Mouse (Mus musculus) B cell, adult (primary cell): Measurements from ENCODE around the gene Gm20379. TPM values are rescaled to one million over a fixed set of nuclear protein-coding genes. Genes with fewer than 3 reads are reported as not detected.

Source experiments
- total RNA-seq: library from RNA; stranded (reverse); gene quantifications from 4 replicates; pipeline ENCODE4 v1.2.4, GENCODE M21; 2023; ENCODE audit not compliant: inconsistent age

The Gm20379 gene
- not detected in 4 replicates for total RNA-seq

DNA sequence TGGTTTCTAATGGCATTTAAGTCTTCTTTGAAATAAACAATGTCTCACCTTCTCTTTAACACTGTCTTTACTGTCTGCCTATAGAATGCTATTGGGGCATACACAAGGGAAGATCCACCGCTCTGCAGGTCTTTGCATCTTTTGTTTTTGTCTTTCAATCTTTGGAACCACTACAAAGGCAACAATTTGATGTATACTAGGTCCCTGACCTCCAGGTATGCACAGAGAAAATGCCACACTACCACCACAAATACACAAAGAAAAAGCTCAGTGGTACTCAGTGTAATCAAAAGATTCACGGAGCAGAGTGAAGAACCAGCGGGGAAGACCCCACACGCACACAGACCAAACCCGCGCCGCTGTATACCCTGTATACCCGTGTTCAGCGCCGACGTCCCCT is at the start of gene Gm20379:
TSS of gene Gm20379 (plus strand) at position 301 of the 400 bp plus-strand sequence.

GRCm38 (mm10) chr13:92354456-92355271 is 48.9 kb downstream of the Gm20379 start, which contains the start of the genes Dhfr and Msh3:
Gene Dhfr, plus strand, starts transcription at chr13:92354726.
Gene Msh3, minus strand, starts transcription at chr13:92355003.

Other genes with a start within 250 kb of the Gm20379 start
- gene Rasgrf2, start 174.3 kb upstream of the Gm20379 start, total RNA-seq, result 19.9 to 30.2 TPM (median 21.5 TPM) in 4 replicates
- gene Dhfr, start 48.7 kb downstream of the Gm20379 start, total RNA-seq, result 1.6 to 2.0 TPM (median 1.9 TPM) in 4 replicates
- 37.8 to 43.3 TPM (median 42.2 TPM) in 4 replicates for gene Msh3, start 49.0 kb downstream of the Gm20379 start, total RNA-seq
- gene Ankrd34b, start 119.9 kb downstream of the Gm20379 start, total RNA-seq, result not detected in 4 replicates
- 2.1 to 2.8 TPM (median 2.3 TPM) in 4 replicates for gene Fam151b, start 178.0 kb downstream of the Gm20379 start, total RNA-seq
- gene Zfyve16, start 224.9 kb downstream of the Gm20379 start, total RNA-seq, result 20.7 to 28.0 TPM (median 23.7 TPM) in 4 replicates